Mouse (Mus musculus): ENCODE data around the gene 2310061N02Rik. TPM values are rescaled to one million over a fixed set of nuclear protein-coding genes. Genes with fewer than 3 reads are reported as not detected.

Gene 2310061N02Rik
- polyA plus RNA-seq, 1 experiment, result not detected

GRCm38 (mm10) chr16:88701072-88701864, 6.5 kb downstream of the 2310061N02Rik start:
- WGBS, result 32% methylated on average over 4 of the region's 4 CpGs
- no peaks in the 10 kb centered on the region for H3K4me1 ChIP-seq (ENCODE audit: control insufficient read depth, insufficient read depth, low read length)
- no peak overlapping the region for H3K4me3 ChIP-seq (replicated peaks; ENCODE audit: extremely low read depth, low read depth, low read length)
- TF ChIP-seq CTCF (IDR thresholded peaks at IDR 0.05; ENCODE audit: insufficient read depth, low read length), result no peak
- DNase-seq, result no peak

GRCm38 (mm10) chr16:88696256-88696655, 11.5 kb downstream of the 2310061N02Rik start:
- Histone ChIP-seq H3K4me1 (ENCODE audit: control insufficient read depth, insufficient read depth, low read length) (no peaks in the 10 kb centered on the region), H3K4me3 (replicated peaks; ENCODE audit: extremely low read depth, low read depth, low read length) (no peak overlapping the region)
- no peak for TF ChIP-seq CTCF (IDR thresholded peaks at IDR 0.05; ENCODE audit: insufficient read depth, low read length)
- no peak for TF ChIP-seq POLR2A (IDR thresholded peaks at IDR 0.05; ENCODE audit: borderline replicate concordance, extremely low read depth, low read depth, low read length)
- no peak for DNase-seq
- WGBS, result 78% methylated on average over 4 of the region's 4 CpGs

- no peak for DNase-seq
- Histone ChIP-seq H3K4me1 (ENCODE audit: control insufficient read depth, insufficient read depth, low read length) (no peaks in the 10 kb centered on the region), H3K4me3 (replicated peaks; ENCODE audit: extremely low read depth, low read depth, low read length) (no peak overlapping the region)
- WGBS, result 66% methylated on average over 2 of the region's 2 CpGs
- no peak for TF ChIP-seq CTCF (IDR thresholded peaks at IDR 0.05; ENCODE audit: insufficient read depth, low read length)
- no peak for TF ChIP-seq POLR2A (IDR thresholded peaks at IDR 0.05; ENCODE audit: borderline replicate concordance, extremely low read depth, low read depth, low read length)
These were observed 26.5 kb downstream of the 2310061N02Rik start for GRCm38 (mm10) chr16:88681282-88681681.

- no peaks in the 10 kb centered on the region for H3K4me1 ChIP-seq (ENCODE audit: control insufficient read depth, insufficient read depth, low read length)
- no peak overlapping the region for H3K4me3 ChIP-seq (replicated peaks; ENCODE audit: extremely low read depth, low read depth, low read length)
- 90% methylated on average over 6 of the region's 6 CpGs for WGBS
- TF ChIP-seq CTCF (IDR thresholded peaks at IDR 0.05; ENCODE audit: insufficient read depth, low read length), result no peak
- no peak for TF ChIP-seq POLR2A (IDR thresholded peaks at IDR 0.05; ENCODE audit: borderline replicate concordance, extremely low read depth, low read depth, low read length)
- DNase-seq, result no peak
These were observed 28.7 kb downstream of the 2310061N02Rik start for GRCm38 (mm10) chr16:88679099-88679498.

GRCm38 (mm10) chr16:88671571-88671970, 36.2 kb downstream of the 2310061N02Rik start, which contains the start of gene Krtap27-1:
Krtap27-1 (minus strand) TSS chr16:88671671.
- TF ChIP-seq POLR2A (IDR thresholded peaks at IDR 0.05; ENCODE audit: borderline replicate concordance, extremely low read depth, low read depth, low read length) (no peak), CTCF (IDR thresholded peaks at IDR 0.05; ENCODE audit: insufficient read depth, low read length) (no peak)
- Histone ChIP-seq H3K4me3 (replicated peaks; ENCODE audit: extremely low read depth, low read depth, low read length) (no peak within 1 kb of the TSS), H3K4me1 (ENCODE audit: control insufficient read depth, insufficient read depth, low read length) (no peaks in the 10 kb centered on the region)
- 89% methylated on average over 4 of the region's 4 CpGs for WGBS
- no peak for DNase-seq

GRCm38 (mm10) chr16:88657426-88657825, 50.3 kb downstream of the 2310061N02Rik start:
- 41% methylated on average over 1 of the region's 1 CpGs for WGBS
- Histone ChIP-seq H3K4me1 (ENCODE audit: control insufficient read depth, insufficient read depth, low read length) (no peaks in the 10 kb centered on the region), H3K4me3 (replicated peaks; ENCODE audit: extremely low read depth, low read depth, low read length) (no peak overlapping the region)
- no peak for DNase-seq
- TF ChIP-seq POLR2A (IDR thresholded peaks at IDR 0.05; ENCODE audit: borderline replicate concordance, extremely low read depth, low read depth, low read length) (no peak), CTCF (IDR thresholded peaks at IDR 0.05; ENCODE audit: insufficient read depth, low read length) (no peak)

Other genes starting within 250 kb of the 2310061N02Rik start
- gene Cldn17, start 201.0 kb downstream of the 2310061N02Rik start, polyA plus RNA-seq (2012; rRNA removed), result 8.6 TPM in 1 of 2 replicates, not detected in the other
- gene Cldn8, start 144.8 kb downstream of the 2310061N02Rik start, polyA plus RNA-seq (2012; rRNA removed), result 2.1 and 3.5 TPM in 2 replicates
- gene Krtap24-1, start 95.7 kb downstream of the 2310061N02Rik start, polyA plus RNA-seq (2012; rRNA removed), result not detected in 2 replicates
- gene 2310079G19Rik, start 80.3 kb downstream of the 2310061N02Rik start, polyA plus RNA-seq (2012; rRNA removed), result 0.32 TPM in 1 of 2 replicates, not detected in the other
- not detected in 2 replicates for gene Krtap26-1, start 60.2 kb downstream of the 2310061N02Rik start, polyA plus RNA-seq (2012; rRNA removed)
- not detected in 2 replicates for gene Krtap27-1, start 36.3 kb downstream of the 2310061N02Rik start, polyA plus RNA-seq (2012; rRNA removed)
- gene Krtap13-1, start 20.9 kb upstream of the 2310061N02Rik start, polyA plus RNA-seq (2012; rRNA removed), result not detected in 2 replicates
- gene Krtap13, start 43.7 kb upstream of the 2310061N02Rik start, polyA plus RNA-seq (2012; rRNA removed), result not detected in 2 replicates
- gene 2310034C09Rik, start 50.9 kb upstream of the 2310061N02Rik start, polyA plus RNA-seq (2012; rRNA removed), result not detected in 2 replicates
- not detected in 2 replicates for gene 2310057N15Rik, start 66.2 kb upstream of the 2310061N02Rik start, polyA plus RNA-seq (2012; rRNA removed)
- not detected in 2 replicates for gene Gm5965, start 69.9 kb upstream of the 2310061N02Rik start, polyA plus RNA-seq (2012; rRNA removed)
- not detected in 2 replicates for gene Gm20741, start 104.3 kb upstream of the 2310061N02Rik start, polyA plus RNA-seq (2012; rRNA removed)
- gene Krtap15, start 112.3 kb upstream of the 2310061N02Rik start, polyA plus RNA-seq (2012; rRNA removed), result not detected in 2 replicates
- not detected in 2 replicates for gene Krtap14, start 118.2 kb upstream of the 2310061N02Rik start, polyA plus RNA-seq (2012; rRNA removed)
- gene Krtap19-1, start 161.4 kb upstream of the 2310061N02Rik start, polyA plus RNA-seq (2012; rRNA removed), result not detected in 2 replicates
- not detected in 2 replicates for gene Krtap19-2, start 166.3 kb upstream of the 2310061N02Rik start, polyA plus RNA-seq (2012; rRNA removed)
- not detected in 2 replicates for gene Krtap19-3, start 170.1 kb upstream of the 2310061N02Rik start, polyA plus RNA-seq (2012; rRNA removed)
- gene Krtap19-4, start 177.1 kb upstream of the 2310061N02Rik start, polyA plus RNA-seq (2012; rRNA removed), result not detected in 2 replicates
- gene Krtap19-5, start 188.5 kb upstream of the 2310061N02Rik start, polyA plus RNA-seq (2012; rRNA removed), result not detected in 2 replicates
- not detected in 2 replicates for gene Krtap19-9b, start 224.3 kb upstream of the 2310061N02Rik start, polyA plus RNA-seq (2012; rRNA removed)

All from lung, adult 2 months (tissue).